Mouse (Mus musculus) testis, adult 2 months (tissue): Measurements from ENCODE around the gene Triml2.

Source experiments
- CTCF ChIP-seq: fragments of 200-500 bp; IDR thresholded peaks from 2 replicates; pipeline ENCODE4 v1.5.1; 2012; ENCODE audit warnings: low read depth, mild to moderate bottlenecking, inconsistent platforms, low read length, moderate library complexity; ENCODE audit not compliant: control insufficient read depth, insufficient read depth, insufficient replicate concordance
- POLR2A ChIP-seq: fragments of 200-500 bp; IDR thresholded peaks from 2 replicates; pipeline ENCODE4 v1.6.1; 2012; ENCODE audit warnings: low read depth, mild to moderate bottlenecking, inconsistent platforms, low read length, moderate library complexity; ENCODE audit not compliant: control insufficient read depth

GRCm38 (mm10) chr8:43141386-43141785 lies 39.0 kb upstream of the Triml2 start, which contains the start of gene Triml1:
- TF ChIP-seq CTCF: no peak
- no peak for TF ChIP-seq POLR2A
